Mouse (Mus musculus) erythroblast, embryonic 14.5 days (primary cell): ENCODE data around the gene Ercc6l2.

Experiments
- GATA1 ChIP-seq: IDR thresholded peaks from 2 replicates; pipeline ENCODE4 v1.6.1; 2012; ENCODE audit warnings: low read length, inconsistent platforms, mixed read lengths
- TAL1 ChIP-seq: IDR thresholded peaks from 3 replicates; pipeline ENCODE4 v1.6.1; 2012; ENCODE audit warnings: low read length, inconsistent platforms, mixed read lengths

- TF ChIP-seq TAL1 (no peak), GATA1 (no peak)
Measured at GRCm38 (mm10) chr13:63807233-63807632, 7.8 kb upstream of the Ercc6l2 start.
